Mouse (Mus musculus) megakaryocyte, embryonic 14.5 days (primary cell): ENCODE measurements around the gene Prickle3.

ENCODE experiments used
- FLI1 ChIP-seq: IDR thresholded peaks from 2 replicates; pipeline ENCODE4 v1.6.1; 2012; ENCODE audit warnings: low read length, inconsistent platforms, mixed read lengths
- GATA1 ChIP-seq: IDR thresholded peaks from 3 replicates; pipeline ENCODE4 v1.6.1; 2012; ENCODE audit warnings: mixed read lengths, low read length, inconsistent platforms, borderline replicate concordance

- no peak for TF ChIP-seq GATA1
- no peak for TF ChIP-seq FLI1
Observed at GRCm38 (mm10) chrX:7632560-7632959, 24.5 kb upstream of the Prickle3 start.
